Mouse (Mus musculus): ENCODE data around the gene Unc13b.

DNA sequence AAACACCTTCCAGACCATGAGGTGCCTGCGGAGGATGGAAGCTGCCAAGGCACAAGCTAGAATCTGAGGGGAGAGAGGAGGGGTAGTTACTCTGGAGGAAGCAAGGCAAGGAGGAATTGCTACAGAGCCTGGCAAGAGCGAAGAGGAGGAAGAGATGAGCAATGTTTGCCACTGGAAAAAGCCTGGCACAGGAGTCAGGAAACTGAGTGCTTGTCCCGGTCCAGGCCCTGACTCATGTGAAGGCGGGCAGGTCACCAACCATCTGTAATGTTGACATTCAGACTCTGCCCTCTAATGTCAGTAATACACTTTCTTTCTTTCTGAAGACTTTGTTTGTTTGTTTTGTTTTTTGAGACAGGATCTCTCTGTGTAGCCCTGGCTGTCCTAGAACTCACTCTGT lies 40.6 kb upstream of the Unc13b start:
- TF ChIP-seq CTCF (IDR thresholded peaks at IDR 0.05; ENCODE audit: low read depth, low read length), result no peak
- no peak for TF ChIP-seq POLR2A (IDR thresholded peaks at IDR 0.05; ENCODE audit: borderline replicate concordance, low read depth, low read length)
